Mouse (Mus musculus): ENCODE data around the gene Kirrel2.

Gene Kirrel2

DNA sequence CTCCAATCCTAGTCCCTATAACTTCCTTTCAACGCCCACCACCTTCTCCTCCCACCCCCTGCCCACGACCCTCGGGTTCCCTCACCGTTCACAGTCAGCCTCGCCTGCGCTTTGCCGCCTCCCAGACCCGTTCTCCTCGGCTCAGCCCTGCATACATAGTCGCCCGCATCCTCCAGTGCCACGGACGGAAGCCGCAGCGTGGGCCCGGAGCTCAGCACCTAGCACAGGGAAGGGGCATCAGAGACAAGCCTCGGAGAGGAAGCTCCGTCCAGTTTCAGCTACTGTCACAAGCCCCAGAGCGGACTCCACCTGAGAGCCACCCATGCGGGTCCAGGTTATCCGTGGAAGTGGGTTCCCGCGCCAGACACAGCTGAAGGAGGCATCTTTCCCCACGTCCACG is 4.2 kb downstream of the Kirrel2 start:
- in situ Hi-C loops (cut with MboI, MseI) = no loop called here

GRCm38 (mm10) chr7:30450241-30450640 is 7.2 kb downstream of the Kirrel2 start:
- in situ Hi-C loops (cut with MboI, MseI) = no loop called here

DNA sequence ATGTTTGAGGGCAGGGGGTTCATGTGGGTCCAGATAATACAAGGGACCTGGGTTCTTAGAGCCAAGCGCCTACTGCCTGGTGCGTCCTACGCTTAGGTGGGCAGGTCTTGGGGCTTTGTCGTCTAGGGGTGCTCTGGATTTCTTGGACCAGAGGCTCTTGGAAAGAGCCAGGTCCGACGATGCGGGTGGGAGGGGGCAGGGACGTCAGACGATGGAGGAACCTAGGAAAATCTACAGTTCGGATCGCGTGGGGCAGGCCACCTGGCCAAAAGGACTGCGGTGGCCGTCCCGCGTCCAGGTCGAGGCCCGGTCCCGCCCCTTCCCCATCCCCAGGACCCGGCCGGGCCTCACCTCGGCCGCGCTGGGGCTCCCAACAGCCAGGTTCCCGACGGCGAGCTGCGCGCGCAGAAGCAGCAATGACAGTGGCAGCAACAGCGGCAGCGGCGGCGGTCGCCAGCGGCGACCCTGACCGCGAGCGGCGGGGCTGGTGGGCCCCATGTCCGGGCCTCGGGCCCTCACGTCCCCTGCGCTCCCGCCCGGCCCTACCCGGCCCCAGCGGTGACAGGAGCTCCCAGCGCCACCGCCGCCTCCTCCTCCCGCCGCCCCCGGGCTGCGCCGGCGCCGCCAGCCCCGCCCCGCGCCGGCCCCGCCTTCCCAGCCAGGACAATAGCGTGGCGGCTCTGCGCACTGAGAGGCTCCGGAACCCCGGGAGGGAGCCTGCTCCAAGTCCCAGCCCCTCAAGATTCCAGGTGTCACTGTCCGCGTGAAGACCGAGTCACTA is 12.3 kb downstream of the Kirrel2 start, which contains the start of gene Aplp1:
Aplp1 (minus strand) TSS at position 565 of the 781 bp plus-strand sequence.
- in situ Hi-C loops (cut with MboI, MseI) = no loop called here

DNA sequence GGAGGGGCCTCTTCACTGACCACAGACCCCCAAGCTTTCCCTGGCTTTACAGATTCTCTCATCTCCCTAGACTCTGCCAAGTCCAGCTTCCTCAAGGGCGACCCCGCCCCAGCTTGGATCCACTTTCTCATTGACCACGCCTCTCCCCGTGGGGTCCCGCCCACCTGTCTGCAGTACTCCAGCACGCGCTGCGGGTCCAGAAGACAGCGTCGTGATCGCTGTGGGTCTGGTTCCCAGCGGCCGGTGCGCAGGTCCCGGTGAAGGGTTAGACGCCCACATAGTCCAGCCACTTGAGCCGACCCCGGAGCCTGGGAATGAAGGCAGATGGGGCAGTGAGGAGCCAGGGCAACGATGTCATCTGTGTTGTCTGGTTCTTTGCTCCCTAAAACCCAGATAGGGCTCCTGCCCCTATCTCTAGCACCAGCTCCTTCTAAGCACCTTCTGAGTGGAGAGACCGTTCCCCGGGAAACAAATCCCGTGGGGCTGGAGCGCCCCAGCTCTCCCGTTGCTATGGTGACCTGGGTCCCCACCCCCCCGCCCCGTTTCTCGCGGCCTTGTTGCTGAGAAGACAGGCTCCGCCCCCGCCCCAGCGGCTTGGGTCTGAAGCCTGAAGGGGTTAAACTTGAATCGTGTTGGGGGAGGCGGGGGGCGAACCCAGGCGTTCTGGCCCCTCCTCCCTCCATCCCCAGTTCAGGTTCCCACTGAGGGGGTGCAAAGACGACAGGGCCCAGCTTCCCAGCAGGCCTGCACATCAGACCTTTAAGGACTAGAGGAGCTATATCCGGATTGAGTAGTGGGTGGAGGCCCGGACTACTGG is 13.1 kb downstream of the Kirrel2 start:
- in situ Hi-C loops (cut with MboI, MseI) = no loop called here

- in situ Hi-C loops (cut with MboI, MseI) = no loop called here
Observed at GRCm38 (mm10) chr7:30443696-30444095, 13.8 kb downstream of the Kirrel2 start.

DNA sequence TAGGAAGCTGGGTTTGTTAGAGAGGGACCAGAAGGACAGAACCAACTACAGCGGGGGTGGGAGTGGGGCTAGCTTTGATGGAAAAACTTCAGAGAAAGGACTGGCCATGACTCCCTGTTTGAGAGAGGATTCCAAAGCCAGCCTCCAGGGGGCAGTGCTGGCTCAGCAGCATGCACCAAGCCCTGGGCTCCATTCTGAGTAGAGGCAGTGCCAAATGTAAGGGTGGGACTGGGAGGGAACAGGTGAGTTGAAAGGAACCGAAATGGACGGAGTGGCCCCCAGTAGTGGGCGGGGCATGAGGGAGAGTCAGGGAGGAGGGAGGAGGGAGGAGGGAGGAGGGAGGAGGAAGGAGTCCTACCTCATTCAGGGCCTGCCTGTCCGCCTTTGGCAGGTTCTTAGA is 16.8 kb downstream of the Kirrel2 start:
- in situ Hi-C loops (cut with MboI, MseI) = no loop called here

DNA sequence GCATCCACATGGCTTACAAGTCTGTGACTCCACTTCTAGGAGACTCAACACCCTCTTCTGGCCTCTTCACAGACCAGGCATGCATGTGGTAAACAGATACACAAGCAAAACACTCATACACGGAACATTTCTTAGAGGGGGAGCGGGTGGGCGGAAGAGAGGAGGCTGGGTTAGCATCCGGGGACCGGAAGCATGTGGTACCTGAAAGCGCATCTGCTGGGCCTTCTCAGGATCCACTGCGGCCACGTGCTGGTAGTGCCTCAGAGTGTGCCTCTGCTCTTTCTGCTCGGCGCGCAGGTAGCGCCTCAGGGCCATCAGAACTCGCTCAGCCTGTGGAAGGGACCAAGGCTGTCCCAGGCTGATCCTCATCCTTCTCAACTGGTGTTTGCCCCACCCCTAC is 17.8 kb downstream of the Kirrel2 start:
- in situ Hi-C loops (cut with MboI, MseI) = loop anchor here (5.0 kb wide), 1 partner anchor 67 kb away; no protein-coding TSS in a partner anchor

GRCm38 (mm10) chr7:30436879-30437278 is 20.6 kb downstream of the Kirrel2 start:
- in situ Hi-C loops (cut with MboI, MseI) = loop anchor here (5.0 kb wide), 1 partner anchor 65 kb away; no protein-coding TSS in a partner anchor

- in situ Hi-C loops (cut with MboI, MseI) = loop anchor here (5.0 kb wide), 1 partner anchor 63 kb away; no protein-coding TSS in a partner anchor
Observed at GRCm38 (mm10) chr7:30435156-30435555, 22.3 kb downstream of the Kirrel2 start.

- in situ Hi-C loops (cut with MboI, MseI) = loop anchor here (5.0 kb wide), 1 partner anchor 62 kb away; no protein-coding TSS in a partner anchor
Observed at GRCm38 (mm10) chr7:30434701-30435100, 22.8 kb downstream of the Kirrel2 start.

GRCm38 (mm10) chr7:30434238-30434637 is 23.3 kb downstream of the Kirrel2 start:
- in situ Hi-C loops (cut with MboI, MseI) = no loop called here

DNA sequence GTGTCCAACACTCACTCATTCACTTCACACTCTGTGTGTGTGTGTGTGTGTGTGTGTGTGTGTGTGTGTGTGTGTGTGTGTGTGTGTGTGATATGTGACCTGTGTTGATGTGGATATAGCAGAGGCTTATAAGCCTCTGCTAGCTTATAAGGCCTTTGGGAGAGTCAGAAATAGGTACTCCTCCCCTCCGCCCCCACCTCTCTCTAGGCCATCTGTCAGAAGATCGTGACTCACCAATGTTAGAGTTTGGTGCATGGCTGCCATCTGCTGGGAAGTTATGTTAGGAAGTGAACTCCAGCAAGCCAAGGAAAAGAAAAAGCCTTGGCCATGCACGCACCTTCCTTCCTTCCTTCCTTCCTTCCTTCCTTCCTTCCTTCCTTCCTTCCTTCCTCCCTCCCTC is 25.7 kb downstream of the Kirrel2 start:
- in situ Hi-C loops (cut with MboI, MseI) = no loop called here

DNA sequence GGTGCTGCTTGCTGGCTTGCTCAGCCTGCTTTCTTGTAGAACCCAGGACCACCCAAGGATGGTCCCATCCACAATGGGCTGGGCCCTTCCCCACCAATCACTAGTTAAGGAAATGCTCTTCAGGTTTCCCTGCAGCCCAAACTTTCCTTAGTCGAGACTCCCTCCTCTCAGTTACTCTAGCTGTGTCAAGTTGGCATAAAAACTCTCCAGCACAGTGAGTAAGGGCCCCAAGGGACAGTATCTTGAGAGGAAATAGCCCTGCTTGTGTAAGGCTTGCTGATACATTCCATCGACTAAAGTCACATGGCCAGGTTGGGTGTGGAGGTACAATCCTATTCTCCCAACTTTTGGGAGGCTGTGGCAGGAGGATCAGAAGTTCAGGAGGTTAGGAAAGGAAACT is 27.3 kb downstream of the Kirrel2 start:
- in situ Hi-C loops (cut with MboI, MseI) = no loop called here

DNA sequence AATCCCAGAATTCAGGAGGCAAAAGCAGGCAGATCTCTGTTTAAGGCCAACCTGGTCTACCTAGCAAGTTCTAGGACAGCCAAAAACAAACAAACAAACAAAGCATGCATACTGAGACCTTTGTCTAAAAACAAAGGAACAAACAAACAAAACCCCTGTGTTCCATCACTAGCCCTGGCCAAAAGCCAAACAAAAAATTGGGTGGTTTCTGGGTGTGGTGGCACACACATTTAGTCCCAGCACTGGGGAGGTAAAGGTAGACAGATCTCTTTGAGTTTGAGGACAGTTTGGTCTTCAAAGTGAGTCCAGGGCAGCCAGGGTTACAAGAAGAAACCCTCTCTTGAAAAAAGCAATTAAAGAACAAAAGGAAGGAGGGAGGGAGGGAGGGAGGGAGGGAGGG is 28.2 kb downstream of the Kirrel2 start:
- in situ Hi-C loops (cut with MboI, MseI) = no loop called here

DNA sequence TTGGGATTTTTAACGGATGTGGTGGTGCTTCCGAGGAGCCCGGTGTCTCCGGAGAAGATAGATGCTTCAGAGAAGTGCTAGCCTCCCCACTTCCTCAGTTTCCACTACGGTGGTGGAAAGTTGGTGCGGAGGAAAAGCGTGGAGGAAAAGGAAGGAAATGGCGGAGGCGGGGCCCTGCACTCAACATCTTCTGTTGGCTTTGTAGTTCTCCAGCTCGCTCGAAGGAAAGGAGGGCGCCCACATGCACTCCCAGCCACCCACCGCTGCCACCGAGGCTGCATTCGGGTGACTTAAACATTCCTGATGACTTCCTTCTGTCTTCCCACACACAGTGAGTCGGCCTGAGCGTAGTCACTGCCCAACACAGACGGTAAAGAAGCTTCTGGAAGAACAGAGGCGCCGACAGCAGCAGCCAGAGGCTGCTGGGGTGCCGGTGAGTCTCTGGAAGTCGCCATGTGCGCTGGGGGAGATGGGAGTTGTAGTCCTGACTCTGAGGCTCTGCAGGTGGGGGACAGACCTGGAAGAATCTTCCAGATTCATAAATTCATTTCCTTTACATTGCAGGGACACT is 34.3 kb downstream of the Kirrel2 start:
- in situ Hi-C loops (cut with MboI, MseI) = no loop called here

DNA sequence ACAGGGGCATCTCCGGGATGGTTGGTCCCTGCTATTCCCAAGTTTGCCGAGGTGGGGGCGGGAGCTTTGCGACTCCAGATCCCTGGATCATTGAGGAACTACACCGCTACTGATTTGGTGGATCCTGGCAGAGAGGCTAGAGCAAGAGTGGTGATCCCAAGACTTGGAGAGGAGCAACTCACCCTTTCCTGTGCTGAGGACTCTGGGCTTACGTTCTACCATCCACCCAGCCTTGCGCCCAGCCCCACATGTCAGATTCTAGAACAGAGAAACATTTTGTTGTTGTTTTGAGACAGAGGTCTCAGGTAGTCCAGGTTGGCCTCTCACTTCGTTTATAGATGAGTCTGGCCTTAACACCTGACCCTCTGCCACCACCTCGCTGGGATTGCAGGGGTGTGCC is 34.9 kb downstream of the Kirrel2 start:
- in situ Hi-C loops (cut with MboI, MseI) = no loop called here

- in situ Hi-C loops (cut with MboI, MseI) = no loop called here
Observed at GRCm38 (mm10) chr7:30421890-30422435, 35.5 kb downstream of the Kirrel2 start.

GRCm38 (mm10) chr7:30421175-30421889 is 36.2 kb downstream of the Kirrel2 start, which contains the start of gene Nfkbid:
TSS of gene Nfkbid (plus strand) at chr7:30421732.
- in situ Hi-C loops (cut with MboI, MseI) = no loop called here

DNA sequence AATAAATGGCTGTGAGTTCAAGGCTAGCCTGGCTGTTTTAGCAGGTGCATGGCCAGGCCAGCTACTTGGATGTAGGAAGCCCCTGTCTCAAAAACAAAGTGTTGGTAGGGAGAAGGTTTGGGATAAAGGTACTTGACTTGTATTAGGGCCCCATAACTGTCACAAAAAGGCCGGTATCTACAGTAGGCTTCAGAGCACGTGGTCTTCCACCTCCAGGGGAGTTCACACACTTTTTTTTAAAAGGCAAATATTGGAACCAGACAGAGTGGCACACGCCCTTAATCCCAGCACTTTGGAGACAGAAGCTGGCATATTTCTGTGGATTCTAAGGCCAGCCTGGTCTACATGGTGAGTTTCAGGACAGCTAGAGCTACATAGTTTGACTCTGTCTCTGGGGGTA is 36.8 kb downstream of the Kirrel2 start:
- in situ Hi-C loops (cut with MboI, MseI) = no loop called here

- in situ Hi-C loops (cut with MboI, MseI) = no loop called here
Observed at GRCm38 (mm10) chr7:30419561-30420499, 37.7 kb downstream of the Kirrel2 start, which contains the start of gene Hcst. TSS of gene Hcst (minus strand) at chr7:30419854.
